Mouse (Mus musculus): ENCODE results near the gene BC030867. TPM values are rescaled to one million over a fixed set of nuclear protein-coding genes. Genes with fewer than 3 reads are reported as not detected.

Gene BC030867
- polyA plus RNA-seq (2012; rRNA removed) = 31.8 and 48.5 TPM in 2 replicates

DNA sequence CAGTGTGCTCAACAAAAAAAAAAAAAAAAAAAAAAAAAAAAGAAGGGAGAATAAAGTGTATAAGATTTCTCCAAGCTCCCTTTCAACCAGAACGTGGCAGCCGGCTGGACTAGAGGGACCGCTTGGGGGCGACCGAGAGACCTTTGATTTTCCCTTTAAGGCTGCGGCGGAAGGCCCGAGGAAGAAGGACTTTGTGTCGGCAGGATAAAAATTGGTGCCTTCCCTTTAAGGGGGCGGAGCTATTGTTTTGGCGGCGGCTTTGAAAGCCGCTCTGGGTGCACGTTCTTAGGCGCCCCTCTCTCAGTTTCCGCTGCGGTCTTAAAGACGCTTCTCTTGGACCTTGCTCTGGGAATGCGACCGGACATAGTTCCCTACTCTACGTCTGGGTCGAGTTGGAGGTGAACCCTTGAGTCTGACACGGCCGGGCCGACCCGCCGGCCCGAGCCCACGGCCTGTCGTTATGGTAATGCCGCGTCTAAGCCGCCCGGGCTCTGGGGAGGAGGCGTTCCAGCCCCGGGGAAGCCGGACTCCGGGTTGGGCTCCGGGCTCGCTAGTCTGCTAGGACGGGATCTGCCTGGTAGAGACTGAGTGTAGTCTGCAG, at the start of gene BC030867:
TSS of gene BC030867 (plus strand) at position 253 of the 601 bp plus-strand sequence.
- peaks cover 9% of the 10 kb centered on the region for H3K4me1 ChIP-seq (ENCODE audit: control insufficient read depth, insufficient read depth, low read length)
- H3K4me3 ChIP-seq (ENCODE audit: control insufficient read depth, low read depth, low read length) = peak within 1 kb of the TSS; percentile 88
- TF ChIP-seq CTCF (IDR thresholded peaks at IDR 0.05; ENCODE audit: control insufficient read depth, insufficient read depth, insufficient replicate concordance, low read depth, low read length) (peak; percentile 77; the same call in 1 of the 2 replicates), POLR2A (IDR thresholded peaks at IDR 0.05; ENCODE audit: control insufficient read depth, low read depth, low read length) (peak; percentile 62)
- no peaks in the 10 kb centered on the region for H3K36me3 ChIP-seq (ENCODE audit: control insufficient read depth, insufficient read depth, low read length)
- no peaks in the 10 kb centered on the region for H3K27me3 ChIP-seq (ENCODE audit: control insufficient read depth, insufficient read depth, low read length)
- peak within 1 kb of the TSS; percentile 63 for H3K27ac ChIP-seq (ENCODE audit: control insufficient read depth, insufficient read depth, low read depth, low read length)

DNA sequence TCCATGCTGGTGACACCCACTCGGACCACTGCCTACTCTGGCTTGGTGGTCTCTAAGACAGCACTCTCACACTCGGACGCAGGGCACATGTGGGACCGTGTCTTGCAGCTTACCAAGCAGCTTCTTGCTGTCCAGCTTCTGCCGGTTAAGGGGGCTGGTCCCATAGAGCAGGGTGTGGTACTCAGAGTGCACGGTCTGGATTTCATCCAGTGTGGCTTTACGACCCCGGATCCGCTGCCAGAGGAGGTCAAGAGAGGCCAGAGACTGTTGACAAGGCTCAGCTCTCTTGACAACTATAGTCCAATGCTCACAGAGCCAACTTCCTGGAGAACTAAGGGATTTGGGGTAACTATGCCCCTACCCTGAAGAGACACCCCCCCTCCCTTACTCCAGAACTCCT, 48.8 kb upstream of the BC030867 start:
- Histone ChIP-seq H3K27me3 (ENCODE audit: control insufficient read depth, insufficient read depth, low read length) (no peaks in the 10 kb centered on the region), H3K4me1 (ENCODE audit: control insufficient read depth, insufficient read depth, low read length) (peaks cover 6% of the 10 kb centered on the region), H3K36me3 (ENCODE audit: control insufficient read depth, insufficient read depth, low read length) (no peaks in the 10 kb centered on the region; the same call in 1 of the 2 replicates), H3K27ac (ENCODE audit: control insufficient read depth, insufficient read depth, low read depth, low read length) (no peak overlapping the region), H3K4me3 (ENCODE audit: control insufficient read depth, low read depth, low read length) (no peak overlapping the region)
- TF ChIP-seq CTCF (IDR thresholded peaks at IDR 0.05; ENCODE audit: control insufficient read depth, insufficient read depth, insufficient replicate concordance, low read depth, low read length) (no peak), POLR2A (IDR thresholded peaks at IDR 0.05; ENCODE audit: control insufficient read depth, low read depth, low read length) (no peak)

DNA sequence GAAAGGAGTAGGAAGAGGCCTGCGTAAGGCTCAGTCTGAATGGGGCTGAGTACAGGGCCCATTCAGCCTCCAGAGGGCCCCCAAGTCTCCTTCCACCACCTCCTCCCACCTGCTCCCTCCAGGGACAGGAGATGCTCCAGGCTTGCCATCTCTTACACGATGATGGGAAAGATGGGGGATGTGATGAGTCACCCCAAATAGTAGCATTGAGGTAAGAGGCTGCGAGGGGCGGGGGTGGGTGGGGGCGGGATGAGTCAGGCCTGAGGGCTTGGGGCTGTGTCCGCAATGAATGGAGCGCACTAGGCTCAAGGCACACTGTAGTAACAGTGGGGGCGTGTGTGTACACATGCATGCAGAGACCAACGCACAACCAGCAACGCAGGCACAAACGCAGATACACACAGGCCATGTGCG, 47.3 kb upstream of the BC030867 start:
- TF ChIP-seq POLR2A (IDR thresholded peaks at IDR 0.05; ENCODE audit: control insufficient read depth, low read depth, low read length) = no peak
- TF ChIP-seq CTCF (IDR thresholded peaks at IDR 0.05; ENCODE audit: control insufficient read depth, insufficient read depth, insufficient replicate concordance, low read depth, low read length) = no peak
- no peak overlapping the region for H3K4me3 ChIP-seq (ENCODE audit: control insufficient read depth, low read depth, low read length)
- peaks cover 6% of the 10 kb centered on the region for H3K4me1 ChIP-seq (ENCODE audit: control insufficient read depth, insufficient read depth, low read length)
- no peak overlapping the region for H3K27ac ChIP-seq (ENCODE audit: control insufficient read depth, insufficient read depth, low read depth, low read length)
- no peaks in the 10 kb centered on the region for H3K27me3 ChIP-seq (ENCODE audit: control insufficient read depth, insufficient read depth, low read length)
- no peaks in the 10 kb centered on the region; the same call in 1 of the 2 replicates for H3K36me3 ChIP-seq (ENCODE audit: control insufficient read depth, insufficient read depth, low read length)

DNA sequence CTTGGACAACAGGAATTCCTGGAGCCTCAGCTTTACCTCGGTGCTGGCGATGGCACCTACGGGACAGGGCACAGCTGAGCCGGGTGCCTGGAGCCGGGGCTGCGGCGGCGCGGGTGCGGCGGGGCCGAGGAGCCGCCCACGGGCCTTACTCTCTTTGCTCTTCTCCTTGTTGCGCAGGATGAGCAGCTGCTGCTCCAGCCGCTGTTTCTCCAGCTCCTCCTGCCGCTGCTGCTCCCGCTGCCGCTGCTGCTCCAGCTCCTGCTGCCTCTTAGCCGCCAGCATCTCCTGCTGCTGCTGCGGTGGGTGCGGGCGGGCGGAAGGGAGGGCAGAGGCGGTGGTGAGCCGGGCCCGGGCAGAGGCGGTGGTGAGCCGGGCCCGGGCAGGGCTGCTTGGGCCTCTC, 42.2 kb upstream of the BC030867 start:
- Histone ChIP-seq H3K27ac (ENCODE audit: control insufficient read depth, insufficient read depth, low read depth, low read length) (no peak overlapping the region), H3K4me1 (ENCODE audit: control insufficient read depth, insufficient read depth, low read length) (peaks cover 2% of the 10 kb centered on the region), H3K4me3 (ENCODE audit: control insufficient read depth, low read depth, low read length) (no peak overlapping the region), H3K36me3 (ENCODE audit: control insufficient read depth, insufficient read depth, low read length) (no peaks in the 10 kb centered on the region), H3K27me3 (ENCODE audit: control insufficient read depth, insufficient read depth, low read length) (no peaks in the 10 kb centered on the region)
- TF ChIP-seq POLR2A (IDR thresholded peaks at IDR 0.05; ENCODE audit: control insufficient read depth, low read depth, low read length) (no peak), CTCF (IDR thresholded peaks at IDR 0.05; ENCODE audit: control insufficient read depth, insufficient read depth, insufficient replicate concordance, low read depth, low read length) (no peak)

DNA sequence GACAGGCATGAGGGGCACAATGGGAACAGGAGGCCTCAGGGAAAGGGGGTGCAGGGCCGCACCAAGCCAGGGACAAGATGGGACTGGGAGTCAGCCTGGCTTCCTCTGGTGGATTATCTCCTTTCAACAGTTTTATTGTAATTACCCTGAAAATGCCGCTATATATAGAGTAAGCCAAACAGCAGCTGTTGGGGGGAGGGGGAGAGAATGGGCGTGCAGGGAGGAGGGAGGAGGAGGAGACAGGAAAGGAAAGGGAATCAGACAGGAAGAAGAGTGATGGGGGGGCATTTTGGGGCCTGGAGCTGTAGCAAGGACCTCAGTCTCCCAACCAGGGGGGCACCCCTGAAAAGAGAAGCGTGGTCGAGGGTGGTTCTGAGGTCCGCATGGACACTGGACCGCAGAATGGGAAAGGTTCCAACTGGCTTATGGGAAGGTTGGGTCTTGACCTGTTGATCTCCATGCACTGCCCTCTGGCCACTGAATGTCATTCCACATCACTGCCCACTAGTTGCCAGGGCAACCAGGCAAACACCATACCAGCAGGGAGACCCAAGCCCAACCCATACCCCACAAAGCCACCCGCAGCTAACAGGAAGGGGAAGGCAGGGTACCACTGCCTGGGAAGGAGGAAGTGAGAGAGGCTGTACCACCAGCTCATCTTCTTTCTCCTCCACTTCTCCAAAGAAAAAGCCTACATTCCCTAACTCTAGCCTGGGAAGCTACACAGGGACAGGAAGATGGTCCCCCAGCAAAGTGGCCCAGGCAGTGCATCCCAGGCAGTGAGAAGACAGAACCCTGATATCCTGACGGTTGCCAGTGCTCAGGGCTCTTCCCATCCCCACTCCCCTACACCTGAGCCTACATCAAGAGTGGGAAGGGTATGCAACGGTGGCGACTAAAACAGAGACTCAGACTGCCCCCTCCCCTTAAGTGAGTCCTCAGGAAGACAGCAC, 40.6 kb upstream of the BC030867 start:
- TF ChIP-seq POLR2A (IDR thresholded peaks at IDR 0.05; ENCODE audit: control insufficient read depth, low read depth, low read length) = no peak
- TF ChIP-seq CTCF (IDR thresholded peaks at IDR 0.05; ENCODE audit: control insufficient read depth, insufficient read depth, insufficient replicate concordance, low read depth, low read length) = no peak
- H3K27me3 ChIP-seq (ENCODE audit: control insufficient read depth, insufficient read depth, low read length) = no peaks in the 10 kb centered on the region
- H3K36me3 ChIP-seq (ENCODE audit: control insufficient read depth, insufficient read depth, low read length) = no peaks in the 10 kb centered on the region
- H3K27ac ChIP-seq (ENCODE audit: control insufficient read depth, insufficient read depth, low read depth, low read length) = no peak overlapping the region
- H3K4me1 ChIP-seq (ENCODE audit: control insufficient read depth, insufficient read depth, low read length) = peaks cover 2% of the 10 kb centered on the region
- no peak overlapping the region for H3K4me3 ChIP-seq (ENCODE audit: control insufficient read depth, low read depth, low read length)

DNA sequence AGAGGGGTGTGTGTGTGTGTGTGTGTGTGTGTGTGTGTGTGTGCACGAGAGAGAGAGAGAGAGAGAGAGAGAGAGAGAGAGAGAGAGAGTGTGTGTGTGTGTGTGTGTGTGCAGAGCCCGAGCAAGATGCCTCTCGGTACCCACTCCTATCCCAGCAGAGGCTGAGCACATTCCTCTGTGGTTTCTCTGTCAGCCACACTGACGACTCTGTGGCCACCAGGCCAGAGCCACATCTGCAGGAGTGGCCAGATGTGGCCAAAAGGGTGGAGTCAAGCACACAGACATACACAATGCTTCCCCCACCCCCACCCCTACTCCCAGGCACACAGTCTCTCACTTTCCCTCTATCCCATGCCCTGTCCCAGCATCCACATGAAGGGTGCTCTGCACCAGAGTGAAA, 39.8 kb upstream of the BC030867 start:
- Histone ChIP-seq H3K27ac (ENCODE audit: control insufficient read depth, insufficient read depth, low read depth, low read length) (no peak overlapping the region), H3K4me1 (ENCODE audit: control insufficient read depth, insufficient read depth, low read length) (peaks cover 2% of the 10 kb centered on the region), H3K4me3 (ENCODE audit: control insufficient read depth, low read depth, low read length) (no peak overlapping the region), H3K36me3 (ENCODE audit: control insufficient read depth, insufficient read depth, low read length) (no peaks in the 10 kb centered on the region), H3K27me3 (ENCODE audit: control insufficient read depth, insufficient read depth, low read length) (no peaks in the 10 kb centered on the region)
- TF ChIP-seq CTCF (IDR thresholded peaks at IDR 0.05; ENCODE audit: control insufficient read depth, insufficient read depth, insufficient replicate concordance, low read depth, low read length) (no peak), POLR2A (IDR thresholded peaks at IDR 0.05; ENCODE audit: control insufficient read depth, low read depth, low read length) (no peak)

DNA sequence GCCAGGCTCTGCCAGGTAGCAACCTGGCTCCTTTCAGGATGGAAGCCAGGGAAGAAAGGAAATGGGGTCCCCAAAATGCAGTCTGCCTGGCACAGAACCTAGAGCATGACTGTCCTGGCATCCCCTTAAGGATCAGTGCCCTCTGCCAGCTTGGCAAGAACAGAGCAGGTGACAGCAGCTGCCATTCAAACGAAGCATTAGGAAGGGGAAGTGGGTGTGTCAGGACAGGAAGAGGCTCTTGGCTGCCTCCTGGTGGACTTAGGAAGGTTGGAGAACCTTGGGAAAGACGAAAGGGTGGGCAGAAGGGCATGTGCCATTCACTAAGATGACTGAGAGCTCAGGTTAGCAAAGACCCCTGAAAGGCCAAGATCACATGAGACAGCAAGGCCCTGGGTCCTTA, 38.9 kb upstream of the BC030867 start:
- no peak overlapping the region for H3K4me3 ChIP-seq (ENCODE audit: control insufficient read depth, low read depth, low read length)
- no peaks in the 10 kb centered on the region for H3K27me3 ChIP-seq (ENCODE audit: control insufficient read depth, insufficient read depth, low read length)
- H3K36me3 ChIP-seq (ENCODE audit: control insufficient read depth, insufficient read depth, low read length) = no peaks in the 10 kb centered on the region
- peaks cover 5% of the 10 kb centered on the region for H3K4me1 ChIP-seq (ENCODE audit: control insufficient read depth, insufficient read depth, low read length)
- H3K27ac ChIP-seq (ENCODE audit: control insufficient read depth, insufficient read depth, low read depth, low read length) = no peak overlapping the region
- TF ChIP-seq POLR2A (IDR thresholded peaks at IDR 0.05; ENCODE audit: control insufficient read depth, low read depth, low read length) = no peak
- TF ChIP-seq CTCF (IDR thresholded peaks at IDR 0.05; ENCODE audit: control insufficient read depth, insufficient read depth, insufficient replicate concordance, low read depth, low read length) = peak; percentile 51; the same call in 1 of the 2 replicates

Data from testis, adult 2 months (tissue).